Mouse (Mus musculus): ENCODE measurements around the gene Hmga2. TPM values are rescaled to one million over a fixed set of nuclear protein-coding genes. Genes with fewer than 3 reads are reported as not detected.
A peak's percentile ranks its signal among the peaks of the same experiment; 100 is the strongest.

Gene Hmga2
- polyA plus RNA-seq, 1 experiment from 2014 or later, result 4.3 TPM

- no peak overlapping the region for H3K4me3 ChIP-seq
- no peak for ATAC-seq (ENCODE audit: low FRiP score)
- no peak overlapping the region for H3K9ac ChIP-seq
- 88% methylated on average over 3 of the region's 3 CpGs for WGBS
- peaks cover 11% of the 10 kb centered on the region for H3K9me3 ChIP-seq
- H3K4me1 ChIP-seq (replicated peaks), result no peaks in the 10 kb centered on the region
- no peak overlapping the region for H3K4me2 ChIP-seq
- no peak overlapping the region for H3K27ac ChIP-seq
- no peaks in the 10 kb centered on the region for H3K27me3 ChIP-seq
- H3K36me3 ChIP-seq, result no peaks in the 10 kb centered on the region
These were observed 13.3 kb upstream of the Hmga2 start for GRCm38 (mm10) chr10:120489611-120490010.

- H3K9me3 ChIP-seq, result peaks cover 11% of the 10 kb centered on the region
- H3K36me3 ChIP-seq, result no peaks in the 10 kb centered on the region
- WGBS, result 80% methylated on average over 4 of the region's 4 CpGs
- no peak overlapping the region for H3K4me2 ChIP-seq
- H3K4me3 ChIP-seq, result no peak overlapping the region
- ATAC-seq (ENCODE audit: low FRiP score), result no peak
- H3K27ac ChIP-seq, result no peak overlapping the region
- H3K9ac ChIP-seq, result no peak overlapping the region
- no peaks in the 10 kb centered on the region for H3K4me1 ChIP-seq (replicated peaks)
- H3K27me3 ChIP-seq, result no peaks in the 10 kb centered on the region
These were observed 12.3 kb upstream of the Hmga2 start for GRCm38 (mm10) chr10:120488526-120488925.

- H3K4me1 ChIP-seq (replicated peaks), result no peaks in the 10 kb centered on the region
- ATAC-seq (ENCODE audit: low FRiP score), result no peak
- WGBS, result 93% methylated on average over 1 of the region's 1 CpGs
- H3K27me3 ChIP-seq, result no peaks in the 10 kb centered on the region
- peaks cover 11% of the 10 kb centered on the region for H3K9me3 ChIP-seq
- H3K4me3 ChIP-seq, result no peak overlapping the region
- H3K27ac ChIP-seq, result no peak overlapping the region
- no peak overlapping the region for H3K4me2 ChIP-seq
- no peak overlapping the region for H3K9ac ChIP-seq
- H3K36me3 ChIP-seq, result no peaks in the 10 kb centered on the region
These were observed 11.6 kb upstream of the Hmga2 start for GRCm38 (mm10) chr10:120487881-120488280.

GRCm38 (mm10) chr10:120485461-120485860, 9.2 kb upstream of the Hmga2 start:
- 67% methylated on average over 1 of the region's 1 CpGs for WGBS
- Histone ChIP-seq H3K36me3 (no peaks in the 10 kb centered on the region), H3K4me2 (no peak overlapping the region), H3K27ac (no peak overlapping the region), H3K4me1 (replicated peaks) (no peaks in the 10 kb centered on the region), H3K9me3 (peaks cover 11% of the 10 kb centered on the region), H3K9ac (no peak overlapping the region), H3K27me3 (no peaks in the 10 kb centered on the region), H3K4me3 (no peak overlapping the region)
- ATAC-seq (ENCODE audit: low FRiP score), result no peak

- WGBS, result 82% methylated on average over 4 of the region's 4 CpGs
- no peak for ATAC-seq (ENCODE audit: low FRiP score)
These were observed 7.9 kb upstream of the Hmga2 start for GRCm38 (mm10) chr10:120484144-120484543.

GRCm38 (mm10) chr10:120478164-120478563, 1.9 kb upstream of the Hmga2 start:
- Histone ChIP-seq H3K27me3 (peaks cover 21% of the 10 kb centered on the region), H3K4me2 (peak overlapping the region; percentile 94), H3K9me3 (no peaks in the 10 kb centered on the region), H3K9ac (0 out of 2 replicates have a peak overlapping the region, but pooled peaks have one; percentile 19), H3K36me3 (no peaks in the 10 kb centered on the region), H3K4me1 (replicated peaks) (peaks cover 42% of the 10 kb centered on the region), H3K4me3 (peak overlapping the region; percentile 74), H3K27ac (no peak overlapping the region)
- WGBS, result under 1% methylated on average over 16 of the region's 16 CpGs
- no peak for ATAC-seq (ENCODE audit: low FRiP score)

More at GRCm38 (mm10) chr10:120484144-120484543, 7.9 kb upstream of the Hmga2 start:
- Histone ChIP-seq H3K4me1 (replicated peaks) (no peaks in the 10 kb centered on the region), H3K9ac (no peak overlapping the region), H3K9me3 (peaks cover 11% of the 10 kb centered on the region), H3K36me3 (no peaks in the 10 kb centered on the region), H3K27ac (no peak overlapping the region), H3K4me2 (no peak overlapping the region), H3K27me3 (peaks cover 2% of the 10 kb centered on the region; the same call in 1 of the 2 replicates), H3K4me3 (no peak overlapping the region)

- H3K4me3 ChIP-seq, result peak overlapping the region; percentile 74
- H3K36me3 ChIP-seq, result no peaks in the 10 kb centered on the region
- peak overlapping the region; percentile 94 for H3K4me2 ChIP-seq
- no peak overlapping the region for H3K27ac ChIP-seq
- peak; percentile 25; the same call in 1 of the 2 replicates for ATAC-seq (ENCODE audit: low FRiP score)
- H3K9ac ChIP-seq, result peak overlapping the region; percentile 80
- WGBS, result under 1% methylated on average over 21 of the region's 21 CpGs
- peaks cover 21% of the 10 kb centered on the region for H3K27me3 ChIP-seq
- H3K9me3 ChIP-seq, result no peaks in the 10 kb centered on the region
- H3K4me1 ChIP-seq (replicated peaks), result peaks cover 42% of the 10 kb centered on the region
These were observed 1.2 kb upstream of the Hmga2 start for GRCm38 (mm10) chr10:120477501-120477900.

GRCm38 (mm10) chr10:120476516-120477336, 457 bp upstream of the Hmga2 start:
- Histone ChIP-seq H3K27me3 (peaks cover 21% of the 10 kb centered on the region), H3K36me3 (no peaks in the 10 kb centered on the region), H3K9ac (peak overlapping the region; percentile 80), H3K9me3 (no peaks in the 10 kb centered on the region), H3K4me2 (peak overlapping the region; percentile 94), H3K4me3 (peak overlapping the region; percentile 74), H3K4me1 (replicated peaks) (peaks cover 42% of the 10 kb centered on the region), H3K27ac (peak overlapping the region; percentile 49)
- under 1% methylated on average over 51 of the region's 52 CpGs for WGBS
- peak; percentile 59 for ATAC-seq (ENCODE audit: low FRiP score)

- Histone ChIP-seq H3K9me3 (no peaks in the 10 kb centered on the region), H3K9ac (peak overlapping the region; percentile 80), H3K4me2 (peak overlapping the region; percentile 94), H3K4me3 (peak overlapping the region; percentile 74), H3K27ac (peak overlapping the region; percentile 49), H3K27me3 (peaks cover 21% of the 10 kb centered on the region), H3K36me3 (no peaks in the 10 kb centered on the region), H3K4me1 (replicated peaks) (peaks cover 42% of the 10 kb centered on the region)
- ATAC-seq (ENCODE audit: low FRiP score), result peak; percentile 47
- under 1% methylated on average over 43 of the region's 45 CpGs for WGBS
These were observed 1.2 kb downstream of the Hmga2 start for GRCm38 (mm10) chr10:120475041-120475541.

GRCm38 (mm10) chr10:120474301-120474700, 2.0 kb downstream of the Hmga2 start:
- Histone ChIP-seq H3K4me3 (peak overlapping the region; percentile 74), H3K27ac (no peak overlapping the region), H3K9me3 (no peaks in the 10 kb centered on the region), H3K27me3 (peaks cover 19% of the 10 kb centered on the region), H3K4me1 (replicated peaks) (peaks cover 42% of the 10 kb centered on the region), H3K36me3 (no peaks in the 10 kb centered on the region), H3K9ac (peak overlapping the region; percentile 80), H3K4me2 (peak overlapping the region; percentile 94)
- WGBS, result under 1% methylated on average over 20 of the region's 20 CpGs
- no peak for ATAC-seq (ENCODE audit: low FRiP score)

- peak overlapping the region; percentile 94 for H3K4me2 ChIP-seq
- no peak overlapping the region for H3K9ac ChIP-seq
- H3K4me1 ChIP-seq (replicated peaks), result peaks cover 41% of the 10 kb centered on the region
- H3K36me3 ChIP-seq, result no peaks in the 10 kb centered on the region
- peaks cover 14% of the 10 kb centered on the region for H3K27me3 ChIP-seq
- no peak overlapping the region for H3K4me3 ChIP-seq
- H3K9me3 ChIP-seq, result no peaks in the 10 kb centered on the region
- no peak for ATAC-seq (ENCODE audit: low FRiP score)
- no peak overlapping the region for H3K27ac ChIP-seq
- WGBS, result 36% methylated on average over 4 of the region's 4 CpGs
These were observed 3.1 kb downstream of the Hmga2 start for GRCm38 (mm10) chr10:120473218-120473617.

GRCm38 (mm10) chr10:120472606-120473005, 3.7 kb downstream of the Hmga2 start:
- Histone ChIP-seq H3K9me3 (no peaks in the 10 kb centered on the region), H3K4me1 (replicated peaks) (peaks cover 35% of the 10 kb centered on the region), H3K4me2 (no peak overlapping the region), H3K27me3 (peaks cover 12% of the 10 kb centered on the region), H3K27ac (no peak overlapping the region), H3K4me3 (no peak overlapping the region), H3K36me3 (no peaks in the 10 kb centered on the region), H3K9ac (no peak overlapping the region)
- WGBS, result 49% methylated on average over 2 of the region's 2 CpGs
- no peak for ATAC-seq (ENCODE audit: low FRiP score)
